Comparison of ENCODE assay signal across 13 mouse cellular contexts in genomic region chr9:102766741-102767140, GRCm38 (mm10). TPM values are rescaled to one million over a fixed set of nuclear protein-coding genes. Genes with fewer than 3 reads are reported as not detected.
DNase-seq lines count a peak whose midpoint lies in the region; ATAC-seq and TF ChIP-seq lines count a peak whose summit lies in the region.
"Had no signal": no experiment of that assay in that cellular context is flagged by ENCODE, and none has a peak within 500 bp of the region (broad histone marks: within the 10 kb centered on the region; RNA-seq: fewer than 3 reads in every experiment).

No protein-coding gene starts in this region.

- H3K4me2 ChIP-seq in heart, embryonic 11.5 days = no peak overlapping the region
- H3K4me2 ChIP-seq in heart, embryonic 16.5 days (ENCODE audit: low read depth, low read length) = no peak overlapping the region
- H3K4me2 ChIP-seq in limb, embryonic 14.5 days (replicated peaks; ENCODE audit: low read depth, low read length, severe bottlenecking) = no peak overlapping the region
- H3K4me2 ChIP-seq: forebrain, embryonic 12.5 days had no signal

- H3K9me3 ChIP-seq in heart, embryonic 11.5 days (replicated peaks; ENCODE audit: control insufficient read depth, low read length) = no peaks in the 10 kb centered on the region
- H3K9me3 ChIP-seq in heart, embryonic 16.5 days (replicated peaks; ENCODE audit: control insufficient read depth, low read length) = no peaks in the 10 kb centered on the region
- no peaks in the 10 kb centered on the region for H3K9me3 ChIP-seq in limb, embryonic 14.5 days (ENCODE audit: control insufficient read depth, low read length)
- H3K9me3 ChIP-seq: forebrain, embryonic 12.5 days had no signal

- ATAC-seq in heart, embryonic 11.5 days (replicated peaks; ENCODE audit: insufficient number of reproducible peaks, low FRiP score, low TSS enrichment) = no peak
- ATAC-seq in heart, embryonic 16.5 days (replicated peaks; ENCODE audit: extremely low read depth, insufficient read depth, low FRiP score) = peak; percentile 52
- no peak for ATAC-seq in limb, embryonic 14.5 days (ENCODE audit: low FRiP score, low read depth)
- ATAC-seq in inflammation-experienced regulatory T-cells, adult 6 months = no peak

- no peak overlapping the region for H3K9ac ChIP-seq in heart, embryonic 11.5 days (ENCODE audit: low read depth, low read length)
- H3K9ac ChIP-seq in heart, embryonic 16.5 days (ENCODE audit: low read length) = no peak overlapping the region
- no peak overlapping the region for H3K9ac ChIP-seq in limb, embryonic 14.5 days (ENCODE audit: low read depth, low read length, severe bottlenecking)
- H3K9ac ChIP-seq: forebrain, embryonic 12.5 days had no signal

- H3K36me3 ChIP-seq in heart, embryonic 11.5 days (ENCODE audit: control insufficient read depth, insufficient read depth, low read length) = no peaks in the 10 kb centered on the region
- no peaks in the 10 kb centered on the region for H3K36me3 ChIP-seq in heart, embryonic 16.5 days (ENCODE audit: control insufficient read depth, insufficient read depth)
- no peaks in the 10 kb centered on the region for H3K36me3 ChIP-seq in limb, embryonic 14.5 days (ENCODE audit: control insufficient read depth, insufficient read depth, low read length)
- H3K36me3 ChIP-seq: forebrain, embryonic 12.5 days had no signal

- peaks cover 25% of the 10 kb centered on the region for H3K4me1 ChIP-seq in heart, embryonic 11.5 days (ENCODE audit: control insufficient read depth, insufficient read depth, low read length)
- peaks cover 19% of the 10 kb centered on the region for H3K4me1 ChIP-seq in heart, embryonic 16.5 days (ENCODE audit: control insufficient read depth, insufficient read depth, low read length)
- peaks cover 14% of the 10 kb centered on the region for H3K4me1 ChIP-seq in limb, embryonic 14.5 days (ENCODE audit: control insufficient read depth, insufficient read depth, low read length)

- DNase-seq in heart, adult 8-10 months (ENCODE audit: low spot score) = no peak
- peak; percentile 35 for DNase-seq in 3134 (ENCODE audit: extremely low read depth, insufficient read length, low spot score)
- no peak for DNase-seq in limb, embryonic 14.5 days (ENCODE audit: low spot score)
- DNase-seq in thymus, postnatal 10 days (ENCODE audit: low spot score in 2 of 2) = no peak
- DNase-seq in thymus, postnatal 36 days = no peak
- DNase-seq: adrenal gland, adult 8-10 months; B cell, adult 2 months; embryo, embryonic 11 days; right cerebral cortex, postnatal 25 days had no signal

- 83% methylated on average over 3 of the region's 3 CpGs for WGBS in heart, embryonic 11.5 days (ENCODE audit: insufficient replicate concordance)
- WGBS in heart, embryonic 16.5 days = 73% methylated on average over 3 of the region's 3 CpGs
- 70% methylated on average over 3 of the region's 3 CpGs for WGBS in limb, embryonic 14.5 days

- peak overlapping the region; percentile 50 for H3K27ac ChIP-seq in heart, embryonic 11.5 days (ENCODE audit: low read depth, low read length)
- no peak overlapping the region; the same call in none of the 2 replicates for H3K27ac ChIP-seq in heart, embryonic 16.5 days (ENCODE audit: low read length)
- H3K27ac ChIP-seq in limb, embryonic 14.5 days (replicated peaks; ENCODE audit: low read depth, low read length) = 0 out of 2 replicates have a peak overlapping the region, but pooled peaks have one; percentile 30
- H3K27ac ChIP-seq: forebrain, embryonic 12.5 days had no signal

- no peaks in the 10 kb centered on the region for H3K27me3 ChIP-seq in heart, embryonic 11.5 days (ENCODE audit: control insufficient read depth, insufficient read depth, low read length)
- no peaks in the 10 kb centered on the region for H3K27me3 ChIP-seq in heart, embryonic 16.5 days (ENCODE audit: control insufficient read depth, insufficient read depth, low read length)
- no peaks in the 10 kb centered on the region for H3K27me3 ChIP-seq in limb, embryonic 14.5 days (ENCODE audit: control insufficient read depth, insufficient read depth, low read length)
- H3K27me3 ChIP-seq: forebrain, embryonic 12.5 days had no signal

- H3K4me3 ChIP-seq in heart, embryonic 11.5 days (ENCODE audit: low read depth, low read length) = no peak overlapping the region
- H3K4me3 ChIP-seq in heart, embryonic 16.5 days (ENCODE audit: low read length) = no peak overlapping the region
- no peak overlapping the region for H3K4me3 ChIP-seq in limb, embryonic 14.5 days (replicated peaks; ENCODE audit: low read length)
- H3K4me3 ChIP-seq: forebrain, embryonic 12.5 days had no signal

- TF ChIP-seq POLR2A in limb, embryonic 14.5 days (IDR thresholded peaks at IDR 0.05; ENCODE audit: borderline replicate concordance, extremely low read depth, insufficient read depth, insufficient read length) = no peak

RNA-seq across cellular contexts. Expression of gene Amotl2, which starts 50.3 kb away (rescaled TPM):
- 28.7 and 33.7 TPM in 2 replicates for polyA plus RNA-seq in heart, embryonic 11.5 days (2014; fragmentation: Nextera tagmentation; extraction: Ambion mirVana)
- 10 to 100 TPM; 56.7 to 80.1 (median 58.6) TPM for total RNA-seq in heart, adult 8-10 months (2022)
- polyA plus RNA-seq in heart, embryonic 16.5 days (2015; fragmentation: Nextera tagmentation; extraction: Ambion mirVana) = 38.6 and 43.4 TPM in 2 replicates
- polyA plus RNA-seq in limb, embryonic 14.5 days (2012; rRNA removed) = 58.9 and 67.7 TPM in 2 replicates
- polyA plus RNA-seq in limb, embryonic 14.5 days (2014; fragmentation: Nextera tagmentation; extraction: Ambion mirVana) = 52.7 and 66.6 TPM in 2 replicates
- polyA plus RNA-seq in inflammation-experienced regulatory T-cells, adult 6 months (2017; shearing (Covaris generic)) = under 1 TPM in 1 of 3 experiments, not detected in 2; 0.21 TPM

Comparison
In these comparisons a context has a peak if more than half of its experiments do, and no peak if none do; other contexts are left out.
1. RNA of gene Amotl2, which starts 50.3 kb away (polyA plus RNA-seq): 52.7 to 67.7 TPM in limb, embryonic 14.5 days, 38.6 to 43.4 TPM in heart, embryonic 16.5 days and 28.7 to 33.7 TPM in heart, embryonic 11.5 days; 0.21 TPM in inflammation-experienced regulatory T-cells, adult 6 months; every median in the first group is over 10 times any median in the second.